Mouse (Mus musculus): Measurements from ENCODE around the gene Ifitm6.
"Not testable (repeated sequence)": the region's sequence is repeated elsewhere in the genome, so short reads cannot be mapped to it uniquely, and the experiment has no call there.

Ifitm6 gene

GRCm38 (mm10) chr7:141008938-141009660 is 8.6 kb downstream of the Ifitm6 start:
- peak; percentile 84 for DNase-seq (ENCODE audit: low read depth, low spot score)

GRCm38 (mm10) chr7:141008312-141008761 is 9.4 kb downstream of the Ifitm6 start:
- peak; percentile 30 for DNase-seq (ENCODE audit: low read depth, low spot score)

GRCm38 (mm10) chr7:141006914-141007313 is 10.8 kb downstream of the Ifitm6 start:
- DNase-seq (ENCODE audit: low read depth, low spot score): no peak

GRCm38 (mm10) chr7:141006446-141006845 is 11.3 kb downstream of the Ifitm6 start:
- no peak for DNase-seq (ENCODE audit: low read depth, low spot score)

DNA sequence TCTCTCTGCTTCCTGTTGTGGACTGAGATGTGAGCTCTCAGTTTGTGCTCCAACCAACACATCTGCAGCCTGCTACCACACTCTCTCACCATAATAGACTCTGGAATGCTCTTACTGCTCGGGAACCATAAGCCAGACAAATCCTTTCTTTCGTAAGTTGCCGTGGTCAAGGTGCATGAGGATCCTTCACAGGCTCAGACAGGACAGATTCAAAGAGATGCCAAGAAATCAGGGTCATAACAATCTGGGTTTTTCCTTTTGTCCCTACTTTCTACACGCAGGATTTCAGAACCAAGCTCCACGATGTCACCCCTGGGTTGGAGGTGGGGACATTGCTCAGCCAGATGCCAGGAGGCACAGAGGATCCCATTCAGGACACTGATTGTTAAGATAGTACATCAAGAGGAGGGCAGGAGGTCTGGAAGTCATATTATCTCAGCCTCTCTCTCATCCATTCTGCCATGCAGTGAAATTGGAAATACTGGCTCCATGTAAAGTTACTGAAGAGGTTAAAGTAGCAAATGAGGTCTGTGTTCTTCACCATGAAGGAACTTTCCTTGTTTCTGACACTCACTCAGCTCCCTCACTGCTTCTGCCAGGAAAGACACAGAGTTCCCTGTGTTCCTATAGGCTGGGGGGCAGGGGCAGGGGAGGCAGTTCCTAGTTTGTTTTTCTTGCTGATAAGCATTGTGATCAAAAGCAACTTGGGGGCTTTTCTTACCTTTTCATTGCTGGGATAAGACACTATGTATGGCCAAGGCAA is 14.3 kb downstream of the Ifitm6 start:
- DNase-seq (ENCODE audit: low read depth, low spot score): no peak

DNA sequence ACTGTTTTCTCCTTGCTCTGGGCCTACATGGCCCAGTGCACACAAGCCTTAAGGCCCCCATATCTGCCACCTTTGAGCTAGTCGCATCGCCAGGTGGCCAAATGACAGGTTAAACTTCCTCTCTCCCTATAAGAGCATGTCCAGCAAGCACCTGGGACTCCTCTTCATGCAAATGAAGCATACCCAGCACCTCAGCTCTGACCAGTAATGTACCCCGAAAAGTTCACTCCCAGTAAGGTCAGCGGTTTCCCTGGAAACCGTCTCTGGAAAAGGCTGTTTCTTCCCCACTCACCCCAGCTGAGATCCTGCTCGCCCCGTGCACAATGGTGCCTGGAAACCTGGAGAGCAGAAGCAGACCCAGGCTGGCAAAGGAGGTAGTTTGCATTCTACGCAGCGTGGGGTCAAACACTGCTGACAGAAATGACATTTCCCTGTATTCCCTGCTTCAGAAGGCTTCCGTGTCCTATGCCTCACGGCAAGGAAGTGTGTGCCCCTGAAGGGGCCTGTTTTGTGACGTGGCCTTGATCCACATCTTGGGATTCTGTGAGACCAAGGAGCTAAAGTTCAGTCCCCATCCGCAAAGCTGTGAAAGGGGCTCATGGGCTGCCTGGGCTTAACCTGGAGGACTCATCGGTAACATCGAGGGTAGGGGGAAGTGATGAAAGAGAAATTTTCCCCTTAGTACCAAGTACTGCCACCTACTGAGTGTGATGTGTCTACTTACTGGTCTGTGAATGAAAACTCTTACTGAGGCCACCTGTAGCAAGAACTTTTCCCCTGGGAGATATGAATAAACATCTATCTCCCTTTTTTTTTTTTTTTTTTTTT is 16.6 kb downstream of the Ifitm6 start:
- no peak for DNase-seq (ENCODE audit: low read depth, low spot score)

DNA sequence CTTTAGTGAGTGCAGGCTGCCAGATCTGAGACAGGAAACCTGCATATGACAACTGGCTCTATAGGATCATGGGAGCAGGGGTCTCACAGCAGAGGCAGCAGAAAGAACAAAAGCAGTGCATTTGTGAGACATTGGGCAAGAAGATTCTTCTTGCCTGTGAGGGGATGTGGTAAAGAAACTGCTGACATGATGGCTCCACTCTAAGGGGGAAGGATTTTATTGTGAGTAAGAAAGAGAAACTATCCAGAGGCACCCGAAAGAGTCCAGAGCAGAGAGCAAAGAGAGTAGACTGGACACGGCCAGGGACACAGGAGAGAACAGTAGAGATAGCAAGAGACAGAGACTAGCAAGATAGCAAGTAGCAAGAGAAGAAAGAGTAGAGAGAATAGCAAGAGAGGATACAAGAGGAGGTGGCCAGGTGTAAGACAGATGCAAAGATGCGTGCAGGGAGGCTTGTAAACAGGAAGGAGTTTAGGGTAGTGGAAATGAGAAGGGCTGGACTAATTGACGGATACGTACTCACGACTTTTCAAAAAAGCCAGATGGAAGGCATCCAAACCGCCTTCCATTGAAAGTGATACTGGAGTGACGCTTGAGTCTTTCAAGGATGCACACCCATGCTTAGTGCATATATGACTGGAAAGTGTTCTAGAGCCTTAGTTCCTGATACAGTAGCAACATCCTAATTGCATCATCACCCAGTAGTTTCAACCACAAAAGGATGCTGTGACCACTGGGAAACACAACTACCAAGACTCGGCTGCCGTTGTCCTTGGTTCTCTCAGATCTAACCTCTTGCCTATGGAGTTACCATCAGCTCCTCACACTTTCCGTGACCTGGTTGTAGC is 18.6 kb downstream of the Ifitm6 start:
- no peak for DNase-seq (ENCODE audit: low read depth, low spot score)

DNA sequence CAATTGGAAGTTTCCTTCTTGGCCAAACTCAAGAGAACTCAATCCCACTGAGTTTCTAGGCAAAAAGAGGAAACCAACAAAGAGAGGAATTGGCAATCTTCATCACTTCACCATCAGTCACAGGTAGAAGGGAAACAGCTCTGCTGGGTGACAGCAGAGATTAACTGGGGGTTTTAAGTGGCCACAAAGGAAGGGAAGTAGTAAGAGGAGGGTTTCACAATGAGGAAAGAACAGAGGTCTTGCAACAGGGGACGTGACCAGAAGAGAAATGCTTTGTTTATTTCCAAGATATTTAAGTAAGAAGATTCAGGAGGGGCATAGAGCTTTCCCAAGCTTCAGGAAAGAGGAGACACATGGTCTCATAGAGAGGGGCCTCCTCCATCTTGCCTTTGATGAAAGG is 19.9 kb downstream of the Ifitm6 start:
- DNase-seq (ENCODE audit: low read depth, low spot score): no peak

DNA sequence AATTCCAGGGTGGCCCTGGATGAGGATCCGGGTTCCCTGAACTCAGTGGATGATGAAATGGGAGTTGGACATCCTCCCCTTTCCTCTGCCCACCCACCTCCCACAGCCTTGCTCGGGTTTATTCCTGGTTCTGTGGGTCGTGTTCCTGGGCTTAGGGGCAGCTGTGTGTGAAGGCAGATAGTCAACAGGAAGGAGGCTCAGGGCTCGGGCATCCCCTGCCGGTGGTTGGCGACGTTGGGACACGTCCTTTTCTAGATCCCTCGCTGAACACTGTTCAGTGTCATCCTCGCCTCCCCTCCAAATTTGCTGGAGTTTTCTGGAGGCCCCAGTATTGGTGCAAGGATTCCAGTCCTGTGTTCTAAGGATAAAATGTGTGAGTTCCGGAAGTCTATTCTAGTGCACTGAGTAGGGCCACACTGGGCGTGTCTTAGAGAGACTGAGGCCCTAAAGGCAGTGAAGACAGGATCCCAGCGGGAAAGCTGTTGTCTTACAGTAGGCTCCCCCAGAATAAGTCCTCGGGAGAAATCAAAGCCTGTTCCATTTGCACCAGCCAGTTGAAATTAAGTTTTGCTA is 26.5 kb downstream of the Ifitm6 start:
- no peak for DNase-seq (ENCODE audit: low read depth, low spot score)

DNA sequence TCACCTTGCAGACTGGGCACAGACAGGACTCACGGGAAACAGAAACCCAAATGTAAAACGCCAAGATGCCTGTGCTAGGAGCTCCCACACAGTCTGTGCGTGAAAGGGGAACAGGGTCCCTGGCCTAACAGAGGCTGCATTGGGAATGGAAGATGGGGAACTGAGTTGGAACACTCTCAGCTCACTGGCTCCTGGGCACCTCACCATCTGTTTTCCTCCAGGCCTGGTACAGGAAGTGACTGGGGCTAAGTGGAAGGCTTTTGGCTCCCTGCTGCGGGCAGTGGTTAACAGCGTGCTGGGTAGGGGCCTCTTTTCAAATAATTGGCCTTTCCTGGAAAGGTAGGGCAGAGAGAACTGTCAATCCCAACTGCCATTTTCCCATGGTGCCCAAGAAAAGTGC is 27.1 kb downstream of the Ifitm6 start:
- DNase-seq (ENCODE audit: low read depth, low spot score): no peak

DNA sequence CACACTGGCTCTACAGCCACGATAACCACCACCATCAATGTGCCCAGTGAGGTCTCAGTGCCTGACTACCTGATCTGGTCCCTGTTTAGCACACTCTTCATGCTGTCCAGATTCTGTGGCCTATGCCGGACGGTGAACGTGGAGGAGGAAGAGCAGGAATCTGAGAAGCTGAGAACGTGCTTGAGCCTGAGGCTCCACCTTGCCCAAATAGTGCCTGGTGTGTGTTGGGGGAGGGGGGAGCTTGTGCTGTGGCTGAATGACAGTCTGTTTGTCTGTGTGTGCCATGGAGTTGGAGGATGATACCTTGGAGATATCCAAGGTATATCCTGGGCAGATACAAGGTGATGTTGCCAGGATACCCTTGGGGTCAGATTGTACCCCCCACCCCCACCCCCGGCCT is 27.5 kb downstream of the Ifitm6 start:
- no peak for DNase-seq (ENCODE audit: low read depth, low spot score)

DNA sequence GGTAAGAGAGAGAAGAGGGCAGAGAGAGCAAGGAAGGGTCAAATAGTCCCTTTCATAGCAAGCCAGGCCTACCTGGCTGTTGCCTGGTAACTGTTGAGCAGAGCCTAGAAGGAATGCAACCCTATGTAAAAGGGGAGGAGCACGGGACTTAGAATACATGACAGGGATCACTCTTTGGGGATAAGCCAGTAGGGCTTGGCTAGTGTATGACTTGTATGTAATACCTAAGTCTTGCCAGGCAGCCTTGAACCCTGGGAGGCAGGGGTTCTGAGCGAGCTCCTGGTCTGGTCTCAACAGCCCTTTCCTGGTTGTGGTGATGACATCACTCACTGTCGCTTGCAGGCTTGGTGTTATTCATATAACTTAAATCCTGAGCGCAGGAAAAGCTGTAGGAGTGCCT is 28.7 kb downstream of the Ifitm6 start:
- DNase-seq (ENCODE audit: low read depth, low spot score): no peak

DNA sequence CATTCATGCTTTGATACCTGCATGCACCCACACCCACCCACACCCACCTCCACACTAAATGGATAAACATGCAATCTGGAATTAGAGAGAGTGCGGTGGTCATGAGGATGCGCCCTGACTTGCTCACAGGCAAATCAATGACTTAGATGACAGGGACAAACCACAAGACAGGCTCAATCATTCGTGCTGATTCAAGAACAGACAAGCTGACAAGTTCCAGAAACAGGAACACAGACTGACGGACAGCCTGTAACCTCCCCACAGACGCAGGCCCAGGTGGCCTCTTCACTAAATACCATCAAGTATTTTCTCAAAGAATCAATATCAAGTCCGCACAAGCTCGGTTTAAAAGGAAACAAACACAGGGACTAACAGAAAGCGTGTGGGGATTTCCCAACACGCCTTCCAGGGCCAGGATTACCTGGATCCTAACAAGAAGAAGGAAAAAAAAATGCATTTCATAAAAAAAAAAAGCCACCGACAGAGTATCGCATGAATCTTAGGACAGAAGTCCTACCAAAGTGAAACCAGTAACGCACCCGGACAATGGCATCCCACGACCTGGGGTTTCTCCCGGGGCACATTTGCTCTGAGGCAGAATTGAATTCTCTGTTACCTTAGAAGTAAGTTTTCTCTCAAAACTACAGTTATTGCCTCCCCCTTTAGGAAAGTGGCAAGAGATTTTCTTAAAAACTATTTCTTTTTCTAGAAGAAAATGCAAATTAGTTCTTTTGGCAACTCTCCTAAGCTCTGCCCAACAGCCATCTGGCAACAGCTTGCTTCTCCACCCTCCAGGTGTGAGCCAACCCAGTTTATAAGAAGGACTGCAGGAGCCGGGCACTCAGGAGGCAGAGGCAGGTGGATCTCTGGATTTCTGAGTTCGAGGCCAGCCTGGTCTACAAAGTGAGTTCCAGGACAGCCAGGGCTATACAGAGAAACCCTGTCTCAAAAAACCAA is 30.3 kb downstream of the Ifitm6 start:
- DNase-seq (ENCODE audit: low read depth, low spot score): no peak

DNA sequence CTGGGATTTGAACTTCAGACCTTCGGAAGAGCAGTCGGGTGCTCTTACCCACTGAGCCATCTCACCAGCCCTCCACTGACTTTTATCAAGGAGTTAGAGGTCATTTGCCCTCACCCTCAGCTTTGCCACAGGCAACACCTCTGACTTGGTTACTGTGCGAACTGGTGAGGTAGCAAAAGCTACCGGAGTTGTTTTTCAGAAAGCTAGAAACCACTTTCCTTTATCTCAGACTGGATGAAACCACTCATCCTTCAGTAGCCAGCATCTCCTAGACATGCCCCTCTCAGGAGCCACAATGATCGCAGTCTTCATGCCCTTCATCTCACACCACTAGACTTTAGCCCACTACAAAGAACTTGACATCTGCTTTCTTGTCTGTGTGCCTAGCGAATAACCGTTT is 34.8 kb downstream of the Ifitm6 start:
- DNase-seq (ENCODE audit: low read depth, low spot score): no peak

GRCm38 (mm10) chr7:140981704-140982103 is 36.0 kb downstream of the Ifitm6 start:
- DNase-seq (ENCODE audit: low read depth, low spot score): no peak

DNA sequence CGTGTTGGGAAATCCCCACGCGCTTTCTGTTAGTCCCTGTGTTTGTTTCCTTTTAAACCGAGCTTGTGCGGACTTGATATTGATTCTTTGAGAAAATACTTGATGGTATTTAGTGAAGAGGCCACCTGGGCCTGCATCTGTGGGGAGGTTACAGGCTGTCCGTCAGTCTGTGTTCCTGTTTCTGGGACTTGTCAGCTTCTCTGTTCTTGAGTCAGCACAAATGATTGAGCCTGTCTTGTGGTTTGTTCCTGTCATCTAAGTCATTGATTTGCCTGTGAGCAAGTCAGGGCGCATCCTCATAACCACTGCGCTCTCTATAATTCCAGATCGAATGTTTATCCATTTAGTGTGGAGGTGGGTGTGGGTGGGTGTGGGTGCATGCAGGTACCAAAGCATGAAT is 41.0 kb downstream of the Ifitm6 start:
- not testable (repeated sequence) for DNase-seq (ENCODE audit: low read depth, low spot score)

GRCm38 (mm10) chr7:140975465-140975864 is 42.3 kb downstream of the Ifitm6 start:
- DNase-seq (ENCODE audit: low read depth, low spot score): no peak

DNA sequence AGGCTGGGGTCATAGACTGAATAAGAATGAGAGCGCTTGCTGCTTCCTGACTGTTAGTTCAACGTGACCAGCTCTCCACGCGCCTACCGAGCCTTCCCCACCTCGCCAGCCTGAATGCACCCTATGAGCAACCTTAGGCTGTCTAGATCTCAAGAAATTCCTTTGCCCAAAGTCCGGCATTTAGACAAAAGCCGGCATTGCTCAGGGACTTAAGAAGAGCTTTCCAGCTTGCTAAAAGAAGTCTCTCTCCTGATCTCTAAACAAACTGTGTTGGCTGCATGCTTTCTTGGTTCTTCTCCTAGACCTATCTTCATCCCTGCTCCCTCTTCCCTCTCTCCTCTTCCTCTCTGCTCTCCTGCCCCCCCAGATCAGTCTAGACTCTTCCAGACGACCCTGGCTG is 42.8 kb downstream of the Ifitm6 start:
- DNase-seq (ENCODE audit: low read depth, low spot score): no peak

DNA sequence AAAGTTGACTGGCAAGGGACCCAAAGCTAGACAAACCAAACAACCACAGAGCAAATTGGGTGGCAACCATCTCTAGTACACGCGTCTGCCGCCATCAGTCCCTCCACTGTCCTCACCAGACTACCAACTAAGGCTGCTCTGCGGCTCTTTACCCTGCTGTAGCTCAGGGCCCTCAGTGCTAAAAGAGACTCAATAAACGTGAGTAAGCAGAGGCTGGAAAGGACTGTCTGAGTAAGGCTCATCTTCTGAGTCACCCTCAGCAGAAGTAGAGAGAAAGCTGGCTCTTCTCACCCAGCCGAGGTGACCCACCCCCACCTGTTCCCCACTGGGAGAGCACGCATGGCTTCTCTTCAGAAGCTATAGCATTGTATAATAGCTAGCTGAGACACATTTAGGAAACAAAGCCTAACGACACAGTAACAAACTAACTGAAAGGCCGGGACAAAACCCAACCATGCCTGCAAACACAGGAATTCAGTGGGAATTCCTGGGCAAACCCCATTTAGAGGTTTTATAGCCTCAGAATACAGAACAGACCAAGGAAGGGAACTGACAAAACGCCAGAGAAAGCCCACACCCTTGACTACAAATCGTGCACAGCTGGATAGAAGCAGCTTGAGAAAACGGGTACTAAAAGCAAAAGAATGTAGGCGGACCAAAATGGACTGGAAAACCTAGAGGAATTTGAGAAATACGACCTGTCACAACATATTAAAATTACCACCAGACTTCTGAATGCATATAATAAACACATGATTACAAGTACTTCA is 44.1 kb downstream of the Ifitm6 start:
- peak; percentile 48 for DNase-seq (ENCODE audit: low read depth, low spot score)

Measured in mesoderm, embryonic 11.5 days (tissue).